Mouse (Mus musculus) lung, embryonic 14.5 days (tissue): Measurements from ENCODE around the gene Maml2. TPM values are rescaled to one million over a fixed set of nuclear protein-coding genes. Genes with fewer than 3 reads are reported as not detected.
A peak's percentile ranks its signal among the peaks of the same experiment; 100 is the strongest.

ENCODE experiments used
- ATAC-seq: fragments of 200-750 bp; cut with Nextera tagmentation; 2 replicates; pipeline ENCODE4 v1.8.0; 2017; ENCODE audit warnings: mild to moderate bottlenecking, moderate TSS enrichment, moderate library complexity; ENCODE audit not compliant: insufficient read depth
- DNase-seq: peaks from one replicate; pipeline ENCODE4 v3.0.0-alpha.2; 2015
- H3K27ac ChIP-seq: fragments of 300-500 bp; sonication (generic); 2 replicates; pipeline ENCODE4 v1.5.1; 2014; ENCODE audit warnings: low read depth, mild to moderate bottlenecking, moderate library complexity
- H3K27me3 ChIP-seq: fragments of 300-500 bp; sonication (generic); 2 replicates; pipeline ENCODE4 v1.6.1; 2014; ENCODE audit warnings: low read length, control low read depth; ENCODE audit not compliant: insufficient read depth
- H3K36me3 ChIP-seq: fragments of 300-500 bp; sonication (generic); 2 replicates; pipeline ENCODE4 v1.6.1; 2014; ENCODE audit warnings: control low read depth; ENCODE audit not compliant: insufficient read depth
- H3K4me1 ChIP-seq: fragments of 300-500 bp; sonication (generic); 2 replicates; pipeline ENCODE4 v1.6.1; 2014; ENCODE audit warnings: antibody characterized with exemption, control low read depth; ENCODE audit not compliant: insufficient read depth
- H3K4me2 ChIP-seq: fragments of 300-500 bp; sonication (generic); 2 replicates; pipeline ENCODE4 v1.6.1; 2014; ENCODE audit warnings: mild to moderate bottlenecking
- H3K4me3 ChIP-seq: fragments of 300-500 bp; sonication (generic); 2 replicates; pipeline ENCODE4 v1.5.1; 2014; ENCODE audit warnings: low read depth, low read length
- H3K9ac ChIP-seq: fragments of 300-500 bp; sonication (generic); 2 replicates; pipeline ENCODE4 v1.6.1; 2014
- H3K9me3 ChIP-seq: fragments of 300-500 bp; sonication (generic); 2 replicates; pipeline ENCODE4 v1.6.1; 2016; ENCODE audit warnings: low read depth, low read length, control low read depth
- CTCF ChIP-seq: IDR thresholded peaks from 2 replicates; pipeline ENCODE4 v1.5.1; 2016; ENCODE audit warnings: antibody characterized with exemption, low read depth
- WGBS: fragments of 180-500 bp; shearing (Covaris S2); extraction: QIAGEN DNeasy Blood & Tissue Kit; methylation state at CpG from one replicate; pipeline ENCODE4 v1.1.7; 2014; 5-methylcytosine and 5-hydroxymethylcytosine counted together
- polyA plus RNA-seq: library from polyadenylated mRNA; unstranded; fragments of >200 nt; fragmentation: Nextera tagmentation; extraction: Ambion mirVana; gene quantifications from 2 replicates; pipeline ENCODE4 v1.2.1, GENCODE M21; 2014

Maml2 gene
- polyA plus RNA-seq, 1 experiment from 2014 or later, result 12.3 TPM

DNA sequence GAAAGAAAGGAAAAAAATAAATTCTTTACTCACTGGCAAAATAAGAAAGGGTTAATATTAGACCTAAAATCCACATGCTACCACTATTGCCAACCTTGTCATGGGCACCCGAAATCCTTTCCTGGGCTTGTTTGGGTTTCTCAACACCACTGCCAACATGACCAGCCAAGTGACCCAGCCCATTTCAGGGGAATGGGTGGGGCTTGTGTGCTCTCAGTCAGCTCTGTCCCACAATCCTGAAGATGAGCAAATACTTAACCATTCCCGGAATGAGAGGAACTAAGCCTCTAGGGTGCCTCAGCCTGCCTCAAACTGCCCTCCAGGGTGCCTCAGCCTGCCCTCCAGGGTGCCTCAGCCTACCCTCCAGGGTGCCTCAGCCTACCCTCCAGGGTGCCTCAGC, 371.0 kb downstream of the Maml2 start:
- DNase-seq (no peak), ATAC-seq (no peak)
- no peak overlapping the region for H3K9ac ChIP-seq
- 52% methylated on average over 2 of the region's 2 CpGs for WGBS
- no peak overlapping the region for H3K4me3 ChIP-seq
- no peak overlapping the region for H3K4me2 ChIP-seq
- no peaks in the 10 kb centered on the region for H3K36me3 ChIP-seq
- no peaks in the 10 kb centered on the region for H3K27me3 ChIP-seq
- no peak for TF ChIP-seq CTCF
- H3K4me1 ChIP-seq, result no peaks in the 10 kb centered on the region
- H3K27ac ChIP-seq, result no peak overlapping the region
- no peaks in the 10 kb centered on the region for H3K9me3 ChIP-seq

DNA sequence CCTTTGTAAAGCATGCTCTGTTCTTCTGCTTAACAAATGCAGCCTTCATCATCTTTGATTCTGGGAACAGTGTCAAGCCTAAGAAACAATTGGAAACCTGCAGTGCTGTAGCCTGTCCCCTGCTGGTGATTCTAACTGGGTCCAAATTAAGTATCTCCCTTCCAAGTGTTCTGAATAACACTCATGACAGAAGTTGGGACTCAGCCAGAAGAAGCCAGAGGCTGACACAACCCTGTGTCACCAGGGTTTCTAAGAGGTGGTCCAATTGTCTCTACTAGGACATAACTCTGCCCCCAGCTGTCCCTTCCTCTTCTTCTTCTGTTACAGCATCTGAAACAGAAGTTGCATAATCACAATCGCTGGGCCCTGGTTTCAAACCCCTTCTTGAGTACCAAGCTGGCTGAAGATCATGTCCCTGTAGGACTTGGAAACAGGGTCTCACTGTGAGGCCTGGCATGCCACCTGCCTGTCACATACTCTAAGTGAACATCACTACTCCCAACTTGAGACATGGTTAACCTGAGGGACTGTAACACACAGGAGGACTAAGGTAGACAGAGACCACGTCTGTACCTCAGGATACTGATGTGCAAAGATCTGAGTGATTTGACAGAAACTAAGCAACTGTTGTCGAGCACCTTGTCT, 373.5 kb downstream of the Maml2 start:
- WGBS, result 77% methylated on average over 3 of the region's 3 CpGs
- no peaks in the 10 kb centered on the region for H3K4me1 ChIP-seq
- no peaks in the 10 kb centered on the region for H3K27me3 ChIP-seq

DNA sequence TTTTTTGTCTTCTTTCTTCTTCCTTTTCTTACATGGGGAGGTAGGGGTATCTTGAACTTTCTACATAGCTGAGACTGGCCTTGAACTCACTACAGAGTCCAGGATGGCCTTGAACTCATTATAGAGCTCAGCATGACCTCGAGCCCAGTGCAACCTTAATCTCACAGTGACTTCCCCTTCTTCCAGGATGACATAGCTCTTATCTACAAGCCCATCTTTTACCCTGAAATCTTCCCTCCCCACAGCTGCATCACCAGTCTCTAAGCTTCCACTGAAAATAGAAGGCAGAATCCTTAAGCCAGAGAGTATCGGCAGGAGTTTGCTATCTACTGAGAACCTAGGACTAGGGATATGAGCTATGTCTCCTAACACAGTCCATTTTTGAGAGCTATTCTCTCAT, 375.5 kb downstream of the Maml2 start:
- H3K36me3 ChIP-seq, result no peaks in the 10 kb centered on the region
- ATAC-seq (no peak), DNase-seq (no peak)
- no peak overlapping the region for H3K4me2 ChIP-seq
- no peaks in the 10 kb centered on the region for H3K9me3 ChIP-seq
- no peaks in the 10 kb centered on the region for H3K4me1 ChIP-seq
- no peaks in the 10 kb centered on the region for H3K27me3 ChIP-seq
- H3K4me3 ChIP-seq, result no peak overlapping the region
- WGBS, result 78% methylated on average over 2 of the region's 2 CpGs
- no peak overlapping the region for H3K9ac ChIP-seq
- no peak for TF ChIP-seq CTCF
- H3K27ac ChIP-seq, result no peak overlapping the region

More for the DNA sequence above, 373.5 kb downstream of the Maml2 start:
- ATAC-seq, result no peak
- Histone ChIP-seq H3K9me3 (no peaks in the 10 kb centered on the region), H3K36me3 (no peaks in the 10 kb centered on the region), H3K9ac (no peak overlapping the region), H3K4me2 (no peak overlapping the region), H3K27ac (no peak overlapping the region), H3K4me3 (no peak overlapping the region)
- peak; percentile 55 for DNase-seq
- TF ChIP-seq CTCF, result peak; percentile 34; the same call in 1 of the 2 replicates

DNA sequence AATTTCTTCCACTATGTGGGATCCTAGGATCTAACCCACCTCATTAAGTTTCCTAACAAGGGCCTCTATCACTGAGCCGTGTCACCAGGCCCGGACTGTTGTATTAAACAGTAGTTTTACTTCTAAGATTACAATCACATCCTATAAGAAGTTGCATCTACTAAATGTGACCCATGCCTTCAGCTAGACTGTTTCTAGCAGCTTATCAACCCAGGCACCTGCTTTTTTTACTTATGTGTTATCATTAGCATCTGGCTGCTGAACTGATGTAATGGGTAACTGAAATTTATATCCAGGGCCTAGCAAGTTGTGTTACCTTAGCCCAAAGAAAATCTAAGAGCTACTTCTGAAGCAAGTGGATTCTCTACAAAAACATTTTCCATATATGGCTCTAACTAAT, 380.3 kb downstream of the Maml2 start:
- WGBS, result 84% methylated on average over 2 of the region's 2 CpGs
- H3K4me3 ChIP-seq, result no peak overlapping the region
- DNase-seq (no peak), ATAC-seq (no peak)
- H3K4me1 ChIP-seq, result no peaks in the 10 kb centered on the region
- no peak overlapping the region for H3K27ac ChIP-seq
- no peaks in the 10 kb centered on the region for H3K9me3 ChIP-seq
- no peaks in the 10 kb centered on the region for H3K36me3 ChIP-seq
- no peak overlapping the region for H3K9ac ChIP-seq
- no peaks in the 10 kb centered on the region for H3K27me3 ChIP-seq
- no peak for TF ChIP-seq CTCF
- no peak overlapping the region for H3K4me2 ChIP-seq

DNA sequence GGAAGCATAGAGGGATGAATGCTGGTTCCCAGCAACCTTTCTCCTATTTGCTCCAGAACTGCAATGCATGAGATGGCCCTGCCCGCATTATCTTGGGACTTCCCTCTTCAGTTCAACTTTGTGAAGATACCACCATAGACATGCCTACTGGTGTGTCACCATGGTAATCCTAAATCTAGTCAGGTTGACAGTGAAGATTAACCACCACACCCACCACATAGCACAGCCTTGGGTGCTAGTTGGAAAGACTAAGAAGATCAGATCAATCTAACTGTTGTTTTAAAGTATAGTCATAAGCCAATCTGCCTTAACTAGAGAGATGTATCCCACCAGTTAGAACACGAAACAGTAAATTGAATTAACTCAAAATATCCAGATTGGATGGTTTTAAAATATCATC, 381.9 kb downstream of the Maml2 start:
- no peak for DNase-seq
- Histone ChIP-seq H3K4me1 (no peaks in the 10 kb centered on the region), H3K36me3 (no peaks in the 10 kb centered on the region), H3K27me3 (no peaks in the 10 kb centered on the region), H3K9me3 (no peaks in the 10 kb centered on the region), H3K4me3 (no peak overlapping the region), H3K27ac (no peak overlapping the region), H3K9ac (no peak overlapping the region), H3K4me2 (no peak overlapping the region)
- WGBS, result 93% methylated on average over 2 of the region's 2 CpGs
- no peak for TF ChIP-seq CTCF
- ATAC-seq, result no peak

DNA sequence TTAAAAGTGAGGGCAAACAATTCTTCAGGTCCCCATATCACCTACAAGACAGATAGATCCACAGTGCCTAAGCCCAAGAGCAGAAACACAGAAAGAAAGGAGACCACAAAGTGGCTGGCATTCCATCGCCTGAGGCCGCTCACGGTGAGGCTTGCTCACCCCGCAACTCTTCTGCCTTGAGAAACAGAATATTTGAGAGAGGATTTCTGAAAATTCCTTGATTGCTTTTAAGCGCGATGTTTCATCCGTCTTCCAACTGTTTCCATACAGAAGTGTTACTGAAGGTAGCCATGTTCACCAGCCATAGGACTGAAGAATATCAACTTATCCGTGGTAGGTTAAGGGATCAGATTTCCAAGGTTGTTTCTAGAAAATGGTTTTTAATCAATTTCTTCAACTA, 383.4 kb downstream of the Maml2 start:
- DNase-seq (no peak), ATAC-seq (no peak)
- Histone ChIP-seq H3K27ac (peak overlapping the region; percentile 25; the same call in 1 of the 2 replicates), H3K9ac (no peak overlapping the region), H3K9me3 (no peaks in the 10 kb centered on the region), H3K4me1 (0 out of 2 replicates have a peak, but pooled peaks cover 2% of the 10 kb centered on the region), H3K36me3 (no peaks in the 10 kb centered on the region), H3K4me3 (no peak overlapping the region), H3K4me2 (peak overlapping the region; percentile 23; the same call in 1 of the 2 replicates), H3K27me3 (no peaks in the 10 kb centered on the region)
- WGBS, result 69% methylated on average over 8 of the region's 8 CpGs
- no peak for TF ChIP-seq CTCF

DNA sequence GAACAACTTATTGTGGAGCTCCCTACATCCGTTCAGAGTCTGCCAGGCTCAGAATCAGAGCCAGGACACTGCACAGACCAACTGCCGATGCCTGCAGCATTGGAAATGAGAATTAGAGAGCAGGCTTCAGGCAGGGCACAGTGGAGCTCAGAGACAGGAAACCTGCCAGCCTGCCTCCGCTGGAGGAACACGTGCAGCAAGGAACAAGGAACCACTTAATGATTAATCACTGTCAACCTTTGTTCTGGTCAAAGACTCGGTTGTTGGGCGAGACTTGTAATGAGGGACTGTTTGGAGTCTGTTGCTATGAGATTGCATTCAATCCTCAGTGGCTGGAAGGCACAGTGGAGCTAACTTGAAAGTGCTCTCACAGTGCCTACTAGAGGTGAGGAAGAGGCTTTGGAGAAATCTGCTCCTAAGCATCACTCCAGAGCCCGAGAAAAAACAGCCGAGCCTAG, 383.9 kb downstream of the Maml2 start:
- H3K4me3 ChIP-seq, result no peak overlapping the region
- DNase-seq, result peak; percentile 76
- no peak overlapping the region for H3K9ac ChIP-seq
- H3K4me2 ChIP-seq, result peak overlapping the region; percentile 23; the same call in 1 of the 2 replicates
- WGBS, result 12% methylated on average over 8 of the region's 8 CpGs
- ATAC-seq, result peak; percentile 79
- H3K4me1 ChIP-seq, result 0 out of 2 replicates have a peak, but pooled peaks cover 2% of the 10 kb centered on the region
- H3K27me3 ChIP-seq, result no peaks in the 10 kb centered on the region
- peak overlapping the region; percentile 25; the same call in 1 of the 2 replicates for H3K27ac ChIP-seq
- H3K9me3 ChIP-seq, result no peaks in the 10 kb centered on the region
- TF ChIP-seq CTCF, result peak; percentile 65
- H3K36me3 ChIP-seq, result no peaks in the 10 kb centered on the region
